Comparison of ENCODE assay signal across 7 mouse cellular contexts in the genomic region with DNA sequence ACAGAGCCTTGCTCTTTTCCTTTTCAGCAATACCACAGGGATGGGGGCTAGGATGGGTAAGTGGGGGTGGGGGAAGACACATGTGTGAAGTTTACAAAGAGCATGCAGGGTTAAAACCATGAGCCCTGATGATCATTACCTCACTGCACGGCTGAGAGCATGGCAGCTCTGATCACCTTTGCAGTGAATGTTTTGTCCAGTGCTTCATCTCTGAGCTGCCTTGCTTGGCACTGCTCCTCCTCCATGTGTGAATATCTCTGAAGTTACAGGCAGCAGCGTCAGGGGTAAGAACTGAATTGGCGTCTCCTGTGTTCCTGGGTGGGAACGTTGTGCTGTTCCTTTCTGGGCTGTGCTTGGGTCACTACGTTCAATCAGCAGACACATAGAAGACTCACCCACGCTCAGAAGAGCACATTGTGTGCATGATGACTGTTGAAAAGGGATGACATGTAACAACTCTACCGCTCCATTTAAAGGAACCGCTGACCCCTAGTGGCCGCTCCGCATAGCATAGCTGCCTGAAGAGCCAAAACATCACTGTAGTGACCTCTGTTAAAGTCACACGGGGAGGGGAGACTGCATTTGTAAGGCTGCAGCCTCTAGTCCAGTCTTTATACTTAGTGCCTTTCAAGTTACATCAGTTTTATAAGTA.
DNase-seq lines count a peak whose midpoint lies in the region; ATAC-seq and TF ChIP-seq lines count a peak whose summit lies in the region.

No protein-coding gene starts in this region.

- no peak overlapping the region for H3K9ac ChIP-seq in limb, embryonic 11.5 days (ENCODE audit: low read length)
- H3K9ac ChIP-seq in midbrain, embryonic 15.5 days: no peak overlapping the region

- peak; percentile 65; the same call in 1 of the 2 replicates for TF ChIP-seq CTCF in spleen, adult 2 months (IDR thresholded peaks at IDR 0.05; ENCODE audit: extremely low read depth, insufficient read depth, insufficient read length, insufficient replicate concordance)

- H3K27ac ChIP-seq in limb, embryonic 11.5 days (replicated peaks; ENCODE audit: low read depth, low read length): no peak overlapping the region
- peak overlapping the region; percentile 49 for H3K27ac ChIP-seq in midbrain, embryonic 15.5 days
- no peak overlapping the region for H3K27ac ChIP-seq in spleen, adult 2 months (ENCODE audit: insufficient read depth, low read length)

- no peak for ATAC-seq in limb, embryonic 11.5 days (ENCODE audit: insufficient number of reproducible peaks, low FRiP score, low TSS enrichment, low read depth)
- ATAC-seq in midbrain, embryonic 15.5 days (replicated peaks): peak; percentile 90

- H3K27me3 ChIP-seq in limb, embryonic 11.5 days (ENCODE audit: control insufficient read depth, insufficient read depth, low read length): no peaks in the 10 kb centered on the region
- no peaks in the 10 kb centered on the region for H3K27me3 ChIP-seq in midbrain, embryonic 15.5 days (replicated peaks)
- H3K27me3 ChIP-seq in spleen, adult 2 months (ENCODE audit: control insufficient read depth, insufficient read depth, low read length): no peaks in the 10 kb centered on the region

- no peaks in the 10 kb centered on the region for H3K36me3 ChIP-seq in limb, embryonic 11.5 days (ENCODE audit: control insufficient read depth, insufficient read depth, low read length)
- H3K36me3 ChIP-seq in midbrain, embryonic 15.5 days (replicated peaks): no peaks in the 10 kb centered on the region
- H3K36me3 ChIP-seq in spleen, adult 2 months (ENCODE audit: control insufficient read depth, insufficient read depth, low read length): no peaks in the 10 kb centered on the region

- no peak overlapping the region for H3K4me2 ChIP-seq in limb, embryonic 11.5 days (ENCODE audit: low read depth, severe bottlenecking)
- H3K4me2 ChIP-seq in midbrain, embryonic 15.5 days: no peak overlapping the region

- DNase-seq in adrenal gland, adult 8-10 months: peak; percentile 77
- peak; percentile 78 for DNase-seq in embryo, embryonic 9.5 days (ENCODE audit: extremely low spot score)
- DNase-seq in heart, adult 18-20 months: peak; percentile 90 to 94
- DNase-seq in kidney, adult 18-20 months: peak; percentile 89
- DNase-seq in limb, embryonic 11.5 days (ENCODE audit: low spot score): peak; percentile 84
- peak; percentile 56 to 86 for DNase-seq in spleen, adult 2 months (ENCODE audit: low read depth in 1 of 2, low spot score in 2 of 2)

- TF ChIP-seq POLR2A in spleen, adult 2 months (IDR thresholded peaks at IDR 0.05; ENCODE audit: low read depth, low read length): no peak

- no peak overlapping the region for H3K4me3 ChIP-seq in limb, embryonic 11.5 days (ENCODE audit: low read depth, low read length)
- no peak overlapping the region for H3K4me3 ChIP-seq in midbrain, embryonic 15.5 days
- no peak overlapping the region for H3K4me3 ChIP-seq in spleen, adult 2 months (ENCODE audit: extremely low read depth, insufficient read depth, insufficient read length)

- no peaks in the 10 kb centered on the region for H3K4me1 ChIP-seq in limb, embryonic 11.5 days (ENCODE audit: control insufficient read depth, insufficient read depth, low read length)
- H3K4me1 ChIP-seq in midbrain, embryonic 15.5 days: peaks cover 13% of the 10 kb centered on the region
- peaks cover 16% of the 10 kb centered on the region; the same call in 1 of the 2 replicates for H3K4me1 ChIP-seq in spleen, adult 2 months (ENCODE audit: control insufficient read depth, insufficient read depth, insufficient read length)

- no peaks in the 10 kb centered on the region for H3K9me3 ChIP-seq in limb, embryonic 11.5 days (ENCODE audit: control insufficient read depth, low read length)
- H3K9me3 ChIP-seq in midbrain, embryonic 15.5 days: no peaks in the 10 kb centered on the region

- 31% methylated on average over 11 of the region's 11 CpGs for whole genome bisulfite sequencing in limb, embryonic 11.5 days
- 10% methylated on average over 11 of the region's 11 CpGs for WGBS in midbrain, embryonic 15.5 days
- WGBS in spleen, adult 2 months: 16% methylated on average over 11 of the region's 11 CpGs
